Mouse (Mus musculus): ENCODE measurements around the gene Lbp. TPM values are rescaled to one million over a fixed set of nuclear protein-coding genes. Genes with fewer than 3 reads are reported as not detected.

The Lbp gene
- polyA plus RNA-seq, 1 experiment from 2014 or later = 5.5 TPM

GRCm38 (mm10) chr2:158368313-158368712 is 62.0 kb downstream of the Lbp start:
- no peak overlapping the region for H3K4me3 ChIP-seq (replicated peaks)
- no peaks in the 10 kb centered on the region for H3K36me3 ChIP-seq
- H3K4me1 ChIP-seq (replicated peaks) = no peaks in the 10 kb centered on the region
- no peak overlapping the region for H3K27ac ChIP-seq
- ATAC-seq = no peak
- H3K27me3 ChIP-seq (replicated peaks) = no peaks in the 10 kb centered on the region
- H3K9ac ChIP-seq = no peak overlapping the region
- H3K9me3 ChIP-seq = no peaks in the 10 kb centered on the region
- 92% methylated on average over 8 of the region's 8 CpGs for WGBS
- no peak overlapping the region for H3K4me2 ChIP-seq (replicated peaks)

GRCm38 (mm10) chr2:158369474-158370172 is 63.3 kb downstream of the Lbp start:
- Histone ChIP-seq H3K27ac (no peak overlapping the region), H3K9me3 (no peaks in the 10 kb centered on the region), H3K4me1 (replicated peaks) (no peaks in the 10 kb centered on the region), H3K4me2 (replicated peaks) (no peak overlapping the region), H3K4me3 (replicated peaks) (no peak overlapping the region), H3K27me3 (replicated peaks) (0 out of 2 replicates have a peak, but pooled peaks cover 4% of the 10 kb centered on the region), H3K9ac (no peak overlapping the region), H3K36me3 (no peaks in the 10 kb centered on the region)
- WGBS = 79% methylated on average over 3 of the region's 3 CpGs
- ATAC-seq = no peak

GRCm38 (mm10) chr2:158370173-158370550 is 63.9 kb downstream of the Lbp start:
- ATAC-seq = no peak
- no peak overlapping the region; the same call in 1 of the 2 replicates for H3K9ac ChIP-seq
- no peaks in the 10 kb centered on the region for H3K9me3 ChIP-seq
- no peak overlapping the region for H3K4me3 ChIP-seq (replicated peaks)
- no peak overlapping the region for H3K27ac ChIP-seq
- no peaks in the 10 kb centered on the region for H3K36me3 ChIP-seq
- WGBS = 15% methylated on average over 5 of the region's 5 CpGs
- peaks cover 7% of the 10 kb centered on the region for H3K27me3 ChIP-seq (replicated peaks)
- no peak overlapping the region for H3K4me2 ChIP-seq (replicated peaks)
- peaks cover under 1% of the 10 kb centered on the region; the same call in 1 of the 2 replicates for H3K4me1 ChIP-seq (replicated peaks)

- no peak overlapping the region for H3K4me2 ChIP-seq (replicated peaks)
- no peaks in the 10 kb centered on the region for H3K9me3 ChIP-seq
- no peak overlapping the region for H3K27ac ChIP-seq
- no peak overlapping the region for H3K4me3 ChIP-seq (replicated peaks)
- H3K36me3 ChIP-seq = no peaks in the 10 kb centered on the region
- H3K27me3 ChIP-seq (replicated peaks) = peaks cover 25% of the 10 kb centered on the region
- peaks cover 5% of the 10 kb centered on the region; the same call in 1 of the 2 replicates for H3K4me1 ChIP-seq (replicated peaks)
- peak; percentile 60; the same call in 1 of the 2 replicates for ATAC-seq
- H3K9ac ChIP-seq = no peak overlapping the region
- 52% methylated on average over 5 of the region's 5 CpGs for WGBS
Measured at GRCm38 (mm10) chr2:158373061-158373460, 66.8 kb downstream of the Lbp start.

- Histone ChIP-seq H3K27ac (no peak overlapping the region), H3K4me1 (replicated peaks) (peaks cover 5% of the 10 kb centered on the region; the same call in 1 of the 2 replicates), H3K9ac (no peak overlapping the region), H3K27me3 (replicated peaks) (peaks cover 25% of the 10 kb centered on the region), H3K4me2 (replicated peaks) (no peak overlapping the region), H3K9me3 (no peaks in the 10 kb centered on the region), H3K4me3 (replicated peaks) (no peak overlapping the region), H3K36me3 (no peaks in the 10 kb centered on the region)
- ATAC-seq = no peak
- 66% methylated on average over 7 of the region's 7 CpGs for WGBS
Measured at GRCm38 (mm10) chr2:158373516-158373915, 67.2 kb downstream of the Lbp start.

- H3K4me3 ChIP-seq (replicated peaks) = peak within 1 kb of the TSS; percentile 23
- H3K27ac ChIP-seq = no peak within 1 kb of the TSS
- H3K4me2 ChIP-seq (replicated peaks) = peak within 1 kb of the TSS; percentile 57
- H3K4me1 ChIP-seq (replicated peaks) = peaks cover 5% of the 10 kb centered on the region; the same call in 1 of the 2 replicates
- no peaks in the 10 kb centered on the region for H3K9me3 ChIP-seq
- WGBS = 2% methylated on average over 36 of the region's 36 CpGs
- peak; percentile 52; the same call in 1 of the 2 replicates for ATAC-seq
- peak within 1 kb of the TSS; percentile 14; the same call in 1 of the 2 replicates for H3K9ac ChIP-seq
- H3K27me3 ChIP-seq (replicated peaks) = peaks cover 25% of the 10 kb centered on the region
- no peaks in the 10 kb centered on the region for H3K36me3 ChIP-seq
Measured at GRCm38 (mm10) chr2:158375443-158376122, 69.3 kb downstream of the Lbp start, which contains the start of gene Snhg11. Snhg11 (plus strand) TSS chr2:158375638.

- Histone ChIP-seq H3K9ac (no peak overlapping the region), H3K27me3 (replicated peaks) (peaks cover 25% of the 10 kb centered on the region), H3K9me3 (no peaks in the 10 kb centered on the region), H3K4me1 (replicated peaks) (peaks cover 5% of the 10 kb centered on the region; the same call in 1 of the 2 replicates), H3K27ac (no peak overlapping the region), H3K36me3 (no peaks in the 10 kb centered on the region), H3K4me2 (replicated peaks) (peak overlapping the region; percentile 57), H3K4me3 (replicated peaks) (peak overlapping the region; percentile 23)
- 32% methylated on average over 12 of the region's 12 CpGs for WGBS
- no peak for ATAC-seq
Measured at GRCm38 (mm10) chr2:158376123-158376687, 69.9 kb downstream of the Lbp start.

- no peak overlapping the region for H3K9ac ChIP-seq
- peaks cover 25% of the 10 kb centered on the region for H3K27me3 ChIP-seq (replicated peaks)
- H3K9me3 ChIP-seq = no peaks in the 10 kb centered on the region
- WGBS = 71% methylated on average over 7 of the region's 7 CpGs
- ATAC-seq = no peak
- H3K27ac ChIP-seq = no peak overlapping the region
- no peaks in the 10 kb centered on the region for H3K36me3 ChIP-seq
- peaks cover 5% of the 10 kb centered on the region; the same call in 1 of the 2 replicates for H3K4me1 ChIP-seq (replicated peaks)
- no peak overlapping the region for H3K4me2 ChIP-seq (replicated peaks)
- no peak overlapping the region for H3K4me3 ChIP-seq (replicated peaks)
Measured at GRCm38 (mm10) chr2:158376798-158377197, 70.5 kb downstream of the Lbp start.

GRCm38 (mm10) chr2:158377811-158378210 is 71.5 kb downstream of the Lbp start:
- H3K4me1 ChIP-seq (replicated peaks) = peaks cover 5% of the 10 kb centered on the region; the same call in 1 of the 2 replicates
- no peaks in the 10 kb centered on the region for H3K9me3 ChIP-seq
- H3K4me2 ChIP-seq (replicated peaks) = no peak overlapping the region
- no peaks in the 10 kb centered on the region for H3K36me3 ChIP-seq
- no peak overlapping the region for H3K27ac ChIP-seq
- peaks cover 25% of the 10 kb centered on the region for H3K27me3 ChIP-seq (replicated peaks)
- H3K9ac ChIP-seq = no peak overlapping the region
- WGBS = 84% methylated on average over 1 of the region's 1 CpGs
- no peak for ATAC-seq
- H3K4me3 ChIP-seq (replicated peaks) = no peak overlapping the region

- 46% methylated on average over 13 of the region's 13 CpGs for WGBS
Measured at GRCm38 (mm10) chr2:158379354-158380078, 73.2 kb downstream of the Lbp start.

More at GRCm38 (mm10) chr2:158379354-158380078, 73.2 kb downstream of the Lbp start:
- H3K4me2 ChIP-seq (replicated peaks) = no peak overlapping the region
- H3K27me3 ChIP-seq (replicated peaks) = peaks cover 21% of the 10 kb centered on the region
- H3K27ac ChIP-seq = no peak overlapping the region
- ATAC-seq = peak; percentile 57; the same call in 1 of the 2 replicates
- H3K4me1 ChIP-seq (replicated peaks) = peaks cover 5% of the 10 kb centered on the region; the same call in 1 of the 2 replicates
- H3K4me3 ChIP-seq (replicated peaks) = no peak overlapping the region
- H3K36me3 ChIP-seq = no peaks in the 10 kb centered on the region
- no peak overlapping the region for H3K9ac ChIP-seq
- H3K9me3 ChIP-seq = no peaks in the 10 kb centered on the region
